Mouse (Mus musculus): ENCODE data around the gene Lipt2.

Lipt2 gene

GRCm38 (mm10) chr7:100170756-100171155 is 11.7 kb downstream of the Lipt2 start:
- no peak for DNase-seq (ENCODE audit: low read depth, low spot score)

- no peak for DNase-seq (ENCODE audit: low read depth, low spot score)
These were observed 17.2 kb downstream of the Lipt2 start, which contains the start of gene Kcne3 for GRCm38 (mm10) chr7:100176269-100176668. Gene Kcne3, plus strand, starts transcription at chr7:100176502.

GRCm38 (mm10) chr7:100178016-100178890 is 19.2 kb downstream of the Lipt2 start:
- DNase-seq (ENCODE audit: low read depth, low spot score), result peak; percentile 81

GRCm38 (mm10) chr7:100178891-100179233 is 19.8 kb downstream of the Lipt2 start:
- peak; percentile 12 for DNase-seq (ENCODE audit: low read depth, low spot score)

- no peak for DNase-seq (ENCODE audit: low read depth, low spot score)
These were observed 20.3 kb downstream of the Lipt2 start for GRCm38 (mm10) chr7:100179394-100179793.

GRCm38 (mm10) chr7:100179836-100180407 is 20.8 kb downstream of the Lipt2 start:
- DNase-seq (ENCODE audit: low read depth, low spot score), result no peak

GRCm38 (mm10) chr7:100181176-100181575 is 22.1 kb downstream of the Lipt2 start:
- no peak for DNase-seq (ENCODE audit: low read depth, low spot score)

- DNase-seq (ENCODE audit: low read depth, low spot score), result no peak
These were observed 22.5 kb downstream of the Lipt2 start for GRCm38 (mm10) chr7:100181614-100182013.

GRCm38 (mm10) chr7:100182388-100182787 is 23.3 kb downstream of the Lipt2 start:
- DNase-seq (ENCODE audit: low read depth, low spot score), result no peak

- DNase-seq (ENCODE audit: low read depth, low spot score), result peak; percentile 63
These were observed 28.5 kb downstream of the Lipt2 start for GRCm38 (mm10) chr7:100187601-100188000.

GRCm38 (mm10) chr7:100190167-100190566 is 31.1 kb downstream of the Lipt2 start:
- no peak for DNase-seq (ENCODE audit: low read depth, low spot score)

GRCm38 (mm10) chr7:100190778-100191177 is 31.7 kb downstream of the Lipt2 start:
- DNase-seq (ENCODE audit: low read depth, low spot score), result peak; percentile 80

- DNase-seq (ENCODE audit: low read depth, low spot score), result no peak
These were observed 42.1 kb downstream of the Lipt2 start for GRCm38 (mm10) chr7:100201191-100201590.

GRCm38 (mm10) chr7:100203616-100204015 is 44.5 kb downstream of the Lipt2 start:
- DNase-seq (ENCODE audit: low read depth, low spot score), result no peak

GRCm38 (mm10) chr7:100204871-100205270 is 45.8 kb downstream of the Lipt2 start:
- DNase-seq (ENCODE audit: low read depth, low spot score), result no peak

GRCm38 (mm10) chr7:100206144-100206543 is 47.1 kb downstream of the Lipt2 start:
- no peak for DNase-seq (ENCODE audit: low read depth, low spot score)

GRCm38 (mm10) chr7:100207886-100208285 is 48.8 kb downstream of the Lipt2 start:
- no peak for DNase-seq (ENCODE audit: low read depth, low spot score)
